Mouse (Mus musculus) lung, adult 2 months (tissue): Measurements from ENCODE around the gene Ifitm1. TPM values are rescaled to one million over a fixed set of nuclear protein-coding genes. Genes with fewer than 3 reads are reported as not detected.
A peak's percentile ranks its signal among the peaks of the same experiment; 100 is the strongest.

ENCODE experiments used
- DNase-seq: peaks from one replicate; pipeline ENCODE4 v3.0.0; 2022
- H3K4me1 ChIP-seq: fragments of 200-500 bp; 2 replicates; pipeline ENCODE4 v1.6.1; 2011; ENCODE audit warnings: low read length; ENCODE audit not compliant: control insufficient read depth, insufficient read depth
- H3K4me3 ChIP-seq: fragments of 200-500 bp; replicated peaks from 2 replicates; pipeline ENCODE3; 2011; ENCODE audit warnings: low read depth, mild to moderate bottlenecking, control low read depth, low read length; ENCODE audit errors: extremely low read depth
- CTCF ChIP-seq: fragments of 200-500 bp; IDR thresholded peaks from 2 replicates; pipeline ENCODE4 v1.5.1; 2011; ENCODE audit warnings: mild to moderate bottlenecking, low read length, control low read depth; ENCODE audit not compliant: insufficient read depth
- POLR2A ChIP-seq: fragments of 200-500 bp; IDR thresholded peaks from 2 replicates; pipeline ENCODE4 v1.6.1; 2011; ENCODE audit warnings: low read depth, mild to moderate bottlenecking, control low read depth, low read length, borderline replicate concordance; ENCODE audit errors: extremely low read depth
- WGBS: fragments of 180-500 bp; shearing (Covaris S2); methylation state at CpG from one replicate; pipeline ENCODE4 v1.1.7; 2018; 5-methylcytosine and 5-hydroxymethylcytosine counted together
- polyA plus RNA-seq: library from polyadenylated mRNA; depleted of rRNA; stranded (reverse); fragments of >200 nt; gene quantifications from 2 replicates; pipeline ENCODE4 v1.2.3, GENCODE M21; 2012

The Ifitm1 gene
- polyA plus RNA-seq, 1 experiment, result 261 TPM

DNA sequence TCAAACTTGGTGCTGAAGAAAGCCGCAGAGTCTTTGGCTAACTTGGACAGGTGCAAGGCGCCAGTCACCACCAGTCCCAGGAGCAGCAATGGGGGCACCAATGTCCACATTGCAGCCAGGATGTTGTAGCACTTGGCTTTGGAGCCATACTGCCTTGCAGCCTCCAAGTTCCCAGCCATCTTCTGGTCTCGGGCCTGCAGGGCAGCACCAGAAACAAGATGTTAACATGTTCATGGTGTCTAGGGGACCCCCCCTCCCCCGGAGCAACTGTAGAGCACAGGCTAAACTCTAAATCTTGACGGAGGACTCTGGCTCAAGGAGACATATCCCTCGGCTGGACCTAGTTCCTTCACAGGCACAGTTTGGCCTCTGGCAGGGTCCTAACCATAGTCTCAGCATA, 17.8 kb upstream of the Ifitm1 start:
- no peak for DNase-seq
- TF ChIP-seq CTCF (no peak), POLR2A (no peak)
- peaks cover 43% of the 10 kb centered on the region for H3K4me1 ChIP-seq
- H3K4me3 ChIP-seq, result no peak overlapping the region
- WGBS, result 82% methylated on average over 6 of the region's 6 CpGs

DNA sequence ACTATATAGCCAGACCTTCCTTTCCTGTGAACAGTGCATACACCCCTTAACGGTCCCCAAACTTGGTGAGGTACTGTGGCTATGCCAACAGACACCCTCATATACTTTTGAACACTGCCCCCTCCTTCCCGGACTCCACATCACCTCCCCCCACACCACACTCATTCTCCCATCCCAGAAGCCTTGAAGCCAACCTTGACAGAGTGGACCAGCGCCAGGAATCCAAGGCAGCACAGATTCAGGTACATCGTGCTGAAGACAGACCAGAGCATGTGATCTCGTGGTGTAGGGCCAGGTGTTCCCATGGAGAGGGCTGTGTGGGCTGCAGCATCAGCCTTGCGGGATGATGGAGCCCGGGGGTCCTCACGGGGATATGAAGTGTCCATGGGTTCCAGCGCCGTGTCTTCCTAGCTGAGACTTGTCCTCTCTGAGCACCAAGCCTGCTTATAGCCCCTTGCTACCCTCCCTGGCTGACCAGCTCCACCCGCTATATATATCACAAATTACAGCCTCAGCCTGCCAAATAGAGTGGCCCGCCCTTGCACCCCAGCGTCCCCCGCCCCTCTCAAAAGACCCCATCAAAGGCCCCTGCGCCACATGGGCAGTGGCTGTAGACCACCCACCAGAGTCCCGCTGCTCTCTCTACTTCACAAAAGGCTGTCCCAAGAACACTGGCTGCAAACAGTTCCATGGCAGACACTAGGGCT, 17.0 kb upstream of the Ifitm1 start, which contains the start of gene Ifitm5:
TSS of gene Ifitm5 (minus strand) at position 468 of the 707 bp plus-strand sequence.
- TF ChIP-seq CTCF (no peak), POLR2A (no peak)
- DNase-seq, result no peak
- Histone ChIP-seq H3K4me3 (no peak within 1 kb of the TSS), H3K4me1 (peaks cover 43% of the 10 kb centered on the region)
- 90% methylated on average over 16 of the region's 16 CpGs for WGBS

- no peak for DNase-seq
Observed at GRCm38 (mm10) chr7:140951051-140951450, 16.0 kb upstream of the Ifitm1 start.

GRCm38 (mm10) chr7:140951765-140952164, 15.3 kb upstream of the Ifitm1 start:
- DNase-seq, result no peak
- WGBS, result 55% methylated on average over 6 of the region's 6 CpGs
- TF ChIP-seq CTCF (no peak), POLR2A (no peak)
- H3K4me1 ChIP-seq, result peaks cover 44% of the 10 kb centered on the region
- no peak overlapping the region for H3K4me3 ChIP-seq

More at GRCm38 (mm10) chr7:140951051-140951450, 16.0 kb upstream of the Ifitm1 start:
- TF ChIP-seq POLR2A (peak; percentile 29; the same call in 1 of the 2 replicates), CTCF (no peak)
- 26% methylated on average over 8 of the region's 8 CpGs for WGBS
- H3K4me3 ChIP-seq, result peak overlapping the region; percentile 17
- peaks cover 45% of the 10 kb centered on the region for H3K4me1 ChIP-seq

DNA sequence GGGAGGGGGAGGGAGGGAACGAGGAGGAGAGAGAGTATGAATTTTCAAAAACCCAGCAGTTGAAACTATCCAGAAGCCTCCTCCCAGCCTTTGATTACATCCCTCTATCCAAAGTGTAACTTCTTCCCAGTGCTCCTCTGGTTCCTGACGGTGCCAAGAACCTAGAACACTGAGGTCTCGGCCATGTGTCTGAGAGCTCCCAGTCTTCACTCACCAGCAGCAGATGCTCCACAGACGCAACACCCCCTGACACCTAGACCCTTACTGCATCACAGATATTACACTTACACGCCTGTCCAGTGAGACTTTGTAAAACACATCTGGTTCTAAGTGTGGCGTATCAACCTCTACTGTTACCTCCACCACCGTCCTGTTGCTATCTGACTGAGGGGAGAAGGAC, 14.6 kb upstream of the Ifitm1 start:
- TF ChIP-seq CTCF (no peak), POLR2A (no peak)
- no peak for DNase-seq
- H3K4me1 ChIP-seq, result peaks cover 40% of the 10 kb centered on the region
- no peak overlapping the region for H3K4me3 ChIP-seq
- WGBS, result 64% methylated on average over 7 of the region's 7 CpGs

- peak overlapping the region; percentile 6 for H3K4me3 ChIP-seq
- no peak for DNase-seq
- no peak for TF ChIP-seq POLR2A
- no peak for TF ChIP-seq CTCF
- H3K4me1 ChIP-seq, result peaks cover 40% of the 10 kb centered on the region
- 39% methylated on average over 11 of the region's 11 CpGs for WGBS
Observed at GRCm38 (mm10) chr7:140953133-140953532, 13.9 kb upstream of the Ifitm1 start.

DNA sequence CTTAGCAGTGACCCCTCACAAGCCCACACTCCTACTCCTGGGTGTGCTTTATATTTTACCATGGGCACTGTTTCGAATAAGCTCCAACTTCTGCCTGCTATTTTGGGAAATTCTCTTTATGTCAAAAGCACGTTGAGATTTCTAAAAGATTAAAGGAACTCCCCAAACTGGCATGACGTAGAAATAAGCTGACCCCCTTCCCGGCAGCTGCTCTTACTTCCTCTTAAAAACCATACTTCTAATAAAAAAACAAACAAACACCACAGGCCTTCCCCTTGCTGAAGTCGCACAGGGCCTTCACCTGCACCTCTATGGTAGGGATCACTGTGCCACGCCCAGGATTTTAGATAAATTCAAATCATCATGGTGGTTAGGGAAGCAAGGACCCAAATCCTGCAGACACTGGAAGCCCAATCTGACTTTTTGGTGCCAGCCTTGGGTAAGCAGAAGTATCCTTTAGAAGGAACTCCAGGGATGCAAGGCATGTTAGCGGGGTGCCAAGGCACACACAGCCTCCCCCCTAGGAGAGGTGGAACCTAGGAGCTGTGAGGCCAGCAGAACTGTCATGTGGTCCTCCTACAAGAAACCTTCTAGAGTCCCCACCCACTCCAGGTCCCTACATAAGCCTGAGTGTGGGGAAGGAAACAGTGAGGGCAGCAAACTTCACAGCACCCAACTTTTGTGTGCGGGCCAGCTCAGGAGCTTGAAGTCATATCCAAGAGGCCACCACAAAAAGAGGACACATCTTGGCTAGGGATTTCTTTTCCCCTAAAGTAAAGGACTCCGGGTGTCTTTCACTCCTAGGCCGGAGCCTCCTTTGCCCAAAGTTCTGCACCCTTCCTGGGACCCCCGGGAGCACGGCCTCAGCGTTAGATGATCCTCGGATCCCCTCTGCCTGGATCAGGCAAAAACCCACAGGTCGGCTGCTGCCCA, 13.0 kb upstream of the Ifitm1 start:
- peak overlapping the region; percentile 43 for H3K4me3 ChIP-seq
- TF ChIP-seq POLR2A, result peak; percentile 44; the same call in 1 of the 2 replicates
- TF ChIP-seq CTCF, result no peak
- H3K4me1 ChIP-seq, result peaks cover 37% of the 10 kb centered on the region
- WGBS, result 17% methylated on average over 15 of the region's 15 CpGs
- no peak for DNase-seq

GRCm38 (mm10) chr7:140954733-140955071, 12.3 kb upstream of the Ifitm1 start:
- H3K4me3 ChIP-seq, result peak overlapping the region; percentile 43
- H3K4me1 ChIP-seq, result peaks cover 38% of the 10 kb centered on the region
- no peak for DNase-seq
- TF ChIP-seq CTCF (no peak), POLR2A (no peak)
- WGBS, result 2% methylated on average over 9 of the region's 9 CpGs

- H3K4me3 ChIP-seq, result peak overlapping the region; percentile 100
- H3K4me1 ChIP-seq, result peaks cover 36% of the 10 kb centered on the region
- TF ChIP-seq POLR2A (no peak), CTCF (no peak)
- WGBS, result 0% methylated on average over 17 of the region's 17 CpGs
- DNase-seq, result no peak
Observed at GRCm38 (mm10) chr7:140955342-140955741, 11.7 kb upstream of the Ifitm1 start.
